Mouse (Mus musculus): ENCODE measurements at regions not wholly inside any gene's neighbourhood (a gene's known extent, or its start where the extent isn't known, plus 50 kb on each side); places are given as distances from the start of the nearest gene placed in this dataset.

GRCm38 (mm10) chr15:64501479-64501878 is 316.0 kb upstream of the Gm21798 start:
- no peak overlapping the region for H3K4me3 ChIP-seq (ENCODE audit: low read depth, low read length)
- H3K4me1 ChIP-seq (ENCODE audit: insufficient read depth) = no peaks in the 10 kb centered on the region
- no peak overlapping the region for H3K27ac ChIP-seq (ENCODE audit: low read depth, low read length)
- DNase-seq (no peak), ATAC-seq (no peak)
- no peak overlapping the region for H3K9ac ChIP-seq
- H3K36me3 ChIP-seq (ENCODE audit: insufficient read depth) = no peaks in the 10 kb centered on the region
- no peaks in the 10 kb centered on the region for H3K9me3 ChIP-seq (ENCODE audit: low read length)
- H3K27me3 ChIP-seq (ENCODE audit: insufficient read depth, low read length) = no peaks in the 10 kb centered on the region
- no peak overlapping the region for H3K4me2 ChIP-seq (ENCODE audit: low read depth)
- WGBS = 85% methylated on average over 1 of the region's 1 CpGs
- TF ChIP-seq CTCF (IDR thresholded peaks at IDR 0.05; ENCODE audit: low read depth) = no peak

DNA sequence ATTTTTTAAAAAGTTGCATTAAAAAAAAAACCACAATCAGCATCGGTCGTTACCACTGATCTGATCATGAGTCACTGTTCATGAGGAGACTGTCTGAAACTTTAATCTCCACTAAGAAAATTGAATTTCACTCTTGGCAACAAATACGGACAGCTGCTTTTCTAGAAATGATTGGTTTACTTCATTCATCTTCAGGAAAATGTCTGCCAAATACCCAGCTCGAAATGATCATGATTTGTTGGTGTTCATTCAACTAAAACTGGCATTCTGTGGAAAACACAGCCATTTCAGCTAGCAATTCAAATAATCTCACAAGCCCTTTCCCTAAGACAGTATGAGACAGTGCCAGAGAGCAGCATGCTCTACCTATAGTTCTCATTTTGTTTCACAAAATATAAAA is 312.7 kb upstream of the Gm21798 start:
- WGBS = 59% methylated on average over 4 of the region's 4 CpGs
- no peaks in the 10 kb centered on the region for H3K4me1 ChIP-seq (ENCODE audit: insufficient read depth)
- H3K4me3 ChIP-seq (ENCODE audit: low read depth, low read length) = no peak overlapping the region
- H3K9me3 ChIP-seq (ENCODE audit: low read length) = no peaks in the 10 kb centered on the region
- no peak overlapping the region for H3K4me2 ChIP-seq (ENCODE audit: low read depth)
- H3K36me3 ChIP-seq (ENCODE audit: insufficient read depth) = no peaks in the 10 kb centered on the region
- DNase-seq (peak; percentile 22), ATAC-seq (no peak)
- no peak overlapping the region for H3K27ac ChIP-seq (ENCODE audit: low read depth, low read length)
- TF ChIP-seq CTCF (IDR thresholded peaks at IDR 0.05; ENCODE audit: low read depth) = no peak
- H3K27me3 ChIP-seq (ENCODE audit: insufficient read depth, low read length) = no peaks in the 10 kb centered on the region
- H3K9ac ChIP-seq = no peak overlapping the region

- H3K27ac ChIP-seq (ENCODE audit: low read depth, low read length) = no peak overlapping the region
- H3K4me1 ChIP-seq (ENCODE audit: insufficient read depth) = no peaks in the 10 kb centered on the region
- 88% methylated on average over 2 of the region's 2 CpGs for WGBS
- no peak for ATAC-seq
- no peaks in the 10 kb centered on the region for H3K36me3 ChIP-seq (ENCODE audit: insufficient read depth)
- H3K9ac ChIP-seq = no peak overlapping the region
- no peak for DNase-seq
- no peaks in the 10 kb centered on the region for H3K27me3 ChIP-seq (ENCODE audit: insufficient read depth, low read length)
- no peaks in the 10 kb centered on the region for H3K9me3 ChIP-seq (ENCODE audit: low read length)
- no peak for TF ChIP-seq CTCF (IDR thresholded peaks at IDR 0.05; ENCODE audit: low read depth)
- no peak overlapping the region for H3K4me3 ChIP-seq (ENCODE audit: low read depth, low read length)
- H3K4me2 ChIP-seq (ENCODE audit: low read depth) = no peak overlapping the region
Measured at GRCm38 (mm10) chr15:64510649-64511048, 306.8 kb upstream of the Gm21798 start.

- ATAC-seq = no peak
- Histone ChIP-seq H3K4me2 (ENCODE audit: low read depth) (no peak overlapping the region), H3K27me3 (ENCODE audit: insufficient read depth, low read length) (no peaks in the 10 kb centered on the region), H3K9ac (no peak overlapping the region), H3K9me3 (ENCODE audit: low read length) (no peaks in the 10 kb centered on the region), H3K36me3 (ENCODE audit: insufficient read depth) (no peaks in the 10 kb centered on the region), H3K4me3 (ENCODE audit: low read depth, low read length) (no peak overlapping the region), H3K4me1 (ENCODE audit: insufficient read depth) (no peaks in the 10 kb centered on the region), H3K27ac (ENCODE audit: low read depth, low read length) (no peak overlapping the region)
- DNase-seq = no peak
- no peak for TF ChIP-seq CTCF (IDR thresholded peaks at IDR 0.05; ENCODE audit: low read depth)
- WGBS = 52% methylated on average over 2 of the region's 2 CpGs
Measured at GRCm38 (mm10) chr15:64511176-64511575, 306.3 kb upstream of the Gm21798 start.

- H3K9me3 ChIP-seq (ENCODE audit: low read length) = no peaks in the 10 kb centered on the region
- H3K4me1 ChIP-seq (ENCODE audit: insufficient read depth) = no peaks in the 10 kb centered on the region
- no peak overlapping the region for H3K9ac ChIP-seq
- TF ChIP-seq CTCF (IDR thresholded peaks at IDR 0.05; ENCODE audit: low read depth) = no peak
- no peaks in the 10 kb centered on the region for H3K36me3 ChIP-seq (ENCODE audit: insufficient read depth)
- DNase-seq (no peak), ATAC-seq (no peak)
- 89% methylated on average over 3 of the region's 3 CpGs for WGBS
- H3K4me2 ChIP-seq (ENCODE audit: low read depth) = no peak overlapping the region
- no peak overlapping the region for H3K27ac ChIP-seq (ENCODE audit: low read depth, low read length)
- no peaks in the 10 kb centered on the region for H3K27me3 ChIP-seq (ENCODE audit: insufficient read depth, low read length)
- no peak overlapping the region for H3K4me3 ChIP-seq (ENCODE audit: low read depth, low read length)
Measured at GRCm38 (mm10) chr15:64512615-64513014, 304.9 kb upstream of the Gm21798 start.

DNA sequence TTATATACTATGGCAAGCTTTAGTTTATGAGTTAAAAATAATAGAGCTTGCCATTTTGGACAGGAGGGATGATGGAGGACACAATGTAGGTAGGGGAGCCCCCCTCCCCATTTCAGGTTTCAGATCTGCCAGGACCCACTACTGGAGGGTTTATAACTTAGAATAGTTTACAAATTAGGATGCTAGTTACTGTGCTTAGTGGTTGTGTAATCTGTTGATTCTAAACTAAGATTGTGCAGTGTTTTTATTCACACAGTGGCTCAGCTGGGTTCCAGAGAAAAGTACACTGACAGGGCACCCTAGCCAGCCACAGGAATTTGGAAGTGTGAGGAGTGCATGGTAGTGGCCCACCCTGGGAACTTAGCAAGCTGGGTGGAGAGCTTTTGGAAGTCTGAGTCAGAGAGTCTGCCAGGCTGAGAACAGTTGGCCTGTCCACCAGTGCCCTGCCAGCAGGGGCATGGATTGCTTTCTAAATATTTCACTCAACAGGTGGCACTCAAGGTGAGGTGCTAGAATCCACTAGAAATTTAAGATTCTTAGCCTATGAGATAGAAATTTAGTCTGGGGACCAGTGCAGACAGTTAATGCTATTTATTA is 303.9 kb upstream of the Gm21798 start:
- Histone ChIP-seq H3K4me2 (ENCODE audit: low read depth) (no peak overlapping the region), H3K4me3 (ENCODE audit: low read depth, low read length) (no peak overlapping the region), H3K4me1 (ENCODE audit: insufficient read depth) (no peaks in the 10 kb centered on the region), H3K9ac (no peak overlapping the region), H3K9me3 (ENCODE audit: low read length) (no peaks in the 10 kb centered on the region), H3K27me3 (ENCODE audit: insufficient read depth, low read length) (no peaks in the 10 kb centered on the region), H3K36me3 (ENCODE audit: insufficient read depth) (no peaks in the 10 kb centered on the region), H3K27ac (ENCODE audit: low read depth, low read length) (no peak overlapping the region)
- ATAC-seq = no peak
- no peak for DNase-seq
- TF ChIP-seq CTCF (IDR thresholded peaks at IDR 0.05; ENCODE audit: low read depth) = no peak

DNA sequence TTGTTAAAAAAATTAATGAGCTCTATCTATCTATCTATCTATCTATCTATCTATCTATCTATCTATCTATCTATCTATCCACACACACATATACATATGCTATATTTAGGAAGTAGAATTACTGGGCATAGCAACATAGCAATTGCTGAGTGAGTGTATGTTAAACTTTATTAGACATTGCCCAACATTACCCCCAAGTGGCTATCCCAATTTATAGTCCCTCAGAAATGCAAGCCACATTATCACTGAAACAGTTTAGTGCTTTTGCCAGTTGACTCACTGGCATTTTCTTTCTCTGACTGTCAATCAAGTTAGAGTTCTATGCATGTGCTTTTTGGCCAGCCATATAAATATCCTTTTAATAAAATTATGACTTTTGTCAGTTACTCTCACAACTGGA is 302.3 kb upstream of the Gm21798 start:
- no peak for TF ChIP-seq CTCF (IDR thresholded peaks at IDR 0.05; ENCODE audit: low read depth)
- H3K4me3 ChIP-seq (ENCODE audit: low read depth, low read length) = no peak overlapping the region
- DNase-seq (no peak), ATAC-seq (no peak)
- H3K4me1 ChIP-seq (ENCODE audit: insufficient read depth) = 0 out of 2 replicates have a peak, but pooled peaks cover 4% of the 10 kb centered on the region
- no peaks in the 10 kb centered on the region for H3K27me3 ChIP-seq (ENCODE audit: insufficient read depth, low read length)
- H3K36me3 ChIP-seq (ENCODE audit: insufficient read depth) = no peaks in the 10 kb centered on the region
- no peak overlapping the region for H3K27ac ChIP-seq (ENCODE audit: low read depth, low read length)
- H3K4me2 ChIP-seq (ENCODE audit: low read depth) = no peak overlapping the region
- H3K9me3 ChIP-seq (ENCODE audit: low read length) = no peaks in the 10 kb centered on the region
- H3K9ac ChIP-seq = no peak overlapping the region
